Mouse (Mus musculus) hindbrain, embryonic 13.5 days (tissue): ENCODE data around the gene Tmem98. TPM values are rescaled to one million over a fixed set of nuclear protein-coding genes. Genes with fewer than 3 reads are reported as not detected.

Source experiments
- ATAC-seq: fragments of 200-750 bp; cut with Nextera tagmentation; 2 replicates; pipeline ENCODE4 v1.8.0; 2017; ENCODE audit warnings: moderate TSS enrichment; ENCODE audit not compliant: low FRiP score
- H3K27ac ChIP-seq: fragments of 300-500 bp; sonication (generic); 2 replicates; pipeline ENCODE4 v1.5.1; 2015; ENCODE audit warnings: inconsistent platforms, mild to moderate bottlenecking, moderate library complexity
- H3K27me3 ChIP-seq: fragments of 300-500 bp; sonication (generic); 2 replicates; pipeline ENCODE4 v1.6.1; 2015; ENCODE audit warnings: mild to moderate bottlenecking, inconsistent platforms
- H3K36me3 ChIP-seq: fragments of 300-500 bp; sonication (generic); 2 replicates; pipeline ENCODE4 v1.6.1; 2015; ENCODE audit warnings: mild to moderate bottlenecking, inconsistent platforms
- H3K4me1 ChIP-seq: fragments of 300-500 bp; sonication (generic); replicated peaks from 2 replicates; pipeline ENCODE4 v1.6.1; 2015; ENCODE audit warnings: inconsistent platforms
- H3K4me2 ChIP-seq: fragments of 300-500 bp; sonication (generic); 2 replicates; pipeline ENCODE4 v1.6.1; 2015; ENCODE audit warnings: inconsistent platforms, mild to moderate bottlenecking, moderate library complexity
- H3K4me3 ChIP-seq: fragments of 300-500 bp; sonication (generic); 2 replicates; pipeline ENCODE4 v1.5.1; 2015; ENCODE audit warnings: mild to moderate bottlenecking, inconsistent platforms
- H3K9ac ChIP-seq: fragments of 300-500 bp; sonication (generic); 2 replicates; pipeline ENCODE4 v1.6.1; 2015; ENCODE audit warnings: mild to moderate bottlenecking, inconsistent platforms
- H3K9me3 ChIP-seq: fragments of 300-500 bp; sonication (generic); 2 replicates; pipeline ENCODE4 v1.6.1; 2016; ENCODE audit warnings: inconsistent platforms
- WGBS: fragments of 180-500 bp; shearing (Covaris S2); methylation state at CpG from one replicate; pipeline ENCODE4 v1.1.7; 2015; 5-methylcytosine and 5-hydroxymethylcytosine counted together
- polyA plus RNA-seq: library from polyadenylated mRNA; unstranded; fragments of >200 nt; fragmentation: Nextera tagmentation; extraction: Ambion mirVana; gene quantifications from 2 replicates; pipeline ENCODE4 v1.2.1, GENCODE M21; 2015

Gene Tmem98
- polyA plus RNA-seq, result 32.7 and 33.5 TPM in 2 replicates

GRCm38 (mm10) chr11:80809993-80810821 is at the start of gene Tmem98:
Tmem98 (plus strand) TSS chr11:80810175.
- Histone ChIP-seq H3K36me3 (peaks cover 4% of the 10 kb centered on the region; the same call in 1 of the 2 replicates), H3K27ac (0 out of 2 replicates have a peak within 1 kb of the TSS, but pooled peaks have one; percentile 44), H3K27me3 (no peaks in the 10 kb centered on the region), H3K4me1 (peaks cover 17% of the 10 kb centered on the region), H3K9ac (peak within 1 kb of the TSS; percentile 83), H3K4me3 (peak within 1 kb of the TSS; percentile 52), H3K4me2 (peak within 1 kb of the TSS; percentile 88), H3K9me3 (no peaks in the 10 kb centered on the region)
- under 1% methylated on average over 40 of the region's 54 CpGs for WGBS
- ATAC-seq, result peak; percentile 54; the same call in 1 of the 2 replicates

GRCm38 (mm10) chr11:80761285-80761974 is 48.5 kb upstream of the Tmem98 start:
- Histone ChIP-seq H3K9ac (no peak overlapping the region), H3K4me1 (no peaks in the 10 kb centered on the region), H3K36me3 (no peaks in the 10 kb centered on the region), H3K27ac (no peak overlapping the region), H3K4me3 (no peak overlapping the region), H3K4me2 (no peak overlapping the region), H3K27me3 (no peaks in the 10 kb centered on the region), H3K9me3 (no peaks in the 10 kb centered on the region)
- WGBS, result 91% methylated on average over 3 of the region's 3 CpGs
- no peak for ATAC-seq

GRCm38 (mm10) chr11:80762066-80762465 is 47.9 kb upstream of the Tmem98 start:
- Histone ChIP-seq H3K4me1 (no peaks in the 10 kb centered on the region), H3K4me2 (no peak overlapping the region), H3K4me3 (no peak overlapping the region), H3K9ac (no peak overlapping the region), H3K27ac (no peak overlapping the region), H3K27me3 (no peaks in the 10 kb centered on the region), H3K36me3 (no peaks in the 10 kb centered on the region), H3K9me3 (no peaks in the 10 kb centered on the region)
- 80% methylated on average over 4 of the region's 4 CpGs for whole genome bisulfite sequencing
- ATAC-seq, result no peak

- no peak overlapping the region for H3K9ac ChIP-seq
- H3K4me1 ChIP-seq, result no peaks in the 10 kb centered on the region; the same call in none of the 2 replicates
- no peak for ATAC-seq
- no peak overlapping the region for H3K4me3 ChIP-seq
- H3K27ac ChIP-seq, result no peak overlapping the region
- no peaks in the 10 kb centered on the region for H3K9me3 ChIP-seq
- H3K27me3 ChIP-seq, result no peaks in the 10 kb centered on the region
- H3K4me2 ChIP-seq, result no peak overlapping the region
- WGBS, result 93% methylated on average over 4 of the region's 4 CpGs
- no peaks in the 10 kb centered on the region for H3K36me3 ChIP-seq
These were observed 43.9 kb upstream of the Tmem98 start for GRCm38 (mm10) chr11:80766068-80766467.

GRCm38 (mm10) chr11:80766472-80767319 is 43.3 kb upstream of the Tmem98 start:
- Histone ChIP-seq H3K4me1 (no peaks in the 10 kb centered on the region; the same call in none of the 2 replicates), H3K27me3 (no peaks in the 10 kb centered on the region), H3K4me3 (no peak overlapping the region), H3K9ac (no peak overlapping the region), H3K27ac (no peak overlapping the region), H3K9me3 (no peaks in the 10 kb centered on the region), H3K36me3 (no peaks in the 10 kb centered on the region), H3K4me2 (no peak overlapping the region)
- 91% methylated on average over 6 of the region's 6 CpGs for WGBS
- no peak for ATAC-seq

GRCm38 (mm10) chr11:80767320-80767617 is 42.7 kb upstream of the Tmem98 start:
- no peak for ATAC-seq
- Histone ChIP-seq H3K9me3 (no peaks in the 10 kb centered on the region), H3K27ac (no peak overlapping the region), H3K4me1 (no peaks in the 10 kb centered on the region; the same call in none of the 2 replicates), H3K4me3 (no peak overlapping the region), H3K27me3 (no peaks in the 10 kb centered on the region), H3K9ac (no peak overlapping the region), H3K4me2 (no peak overlapping the region), H3K36me3 (no peaks in the 10 kb centered on the region)
- 73% methylated on average over 3 of the region's 3 CpGs for WGBS

- Histone ChIP-seq H3K4me1 (no peaks in the 10 kb centered on the region; the same call in none of the 2 replicates), H3K9ac (no peak overlapping the region), H3K4me3 (no peak overlapping the region), H3K9me3 (no peaks in the 10 kb centered on the region), H3K27me3 (peaks cover 13% of the 10 kb centered on the region), H3K27ac (no peak overlapping the region), H3K36me3 (no peaks in the 10 kb centered on the region), H3K4me2 (no peak overlapping the region)
- WGBS, result 62% methylated on average over 3 of the region's 3 CpGs
- no peak for ATAC-seq
These were observed 38.8 kb upstream of the Tmem98 start for GRCm38 (mm10) chr11:80771186-80771585.

GRCm38 (mm10) chr11:80771596-80772250 is 38.3 kb upstream of the Tmem98 start:
- 72% methylated on average over 5 of the region's 5 CpGs for WGBS
- H3K36me3 ChIP-seq, result no peaks in the 10 kb centered on the region
- no peak overlapping the region for H3K27ac ChIP-seq
- peaks cover 13% of the 10 kb centered on the region for H3K27me3 ChIP-seq
- no peaks in the 10 kb centered on the region; the same call in none of the 2 replicates for H3K4me1 ChIP-seq
- H3K9me3 ChIP-seq, result no peaks in the 10 kb centered on the region
- H3K4me2 ChIP-seq, result no peak overlapping the region
- H3K9ac ChIP-seq, result no peak overlapping the region
- ATAC-seq, result no peak
- H3K4me3 ChIP-seq, result no peak overlapping the region

- Histone ChIP-seq H3K9ac (no peak overlapping the region), H3K9me3 (no peaks in the 10 kb centered on the region), H3K27me3 (peaks cover 13% of the 10 kb centered on the region), H3K36me3 (no peaks in the 10 kb centered on the region), H3K4me3 (no peak overlapping the region), H3K4me1 (no peaks in the 10 kb centered on the region; the same call in none of the 2 replicates), H3K27ac (no peak overlapping the region), H3K4me2 (no peak overlapping the region)
- ATAC-seq, result no peak
- 82% methylated on average over 6 of the region's 6 CpGs for WGBS
These were observed 37.3 kb upstream of the Tmem98 start for GRCm38 (mm10) chr11:80772595-80773210.

- ATAC-seq, result no peak
- no peaks in the 10 kb centered on the region for H3K36me3 ChIP-seq
- peaks cover 9% of the 10 kb centered on the region for H3K4me1 ChIP-seq
- no peaks in the 10 kb centered on the region for H3K9me3 ChIP-seq
- H3K27ac ChIP-seq, result no peak overlapping the region
- WGBS, result 89% methylated on average over 3 of the region's 3 CpGs
- H3K27me3 ChIP-seq, result peaks cover 27% of the 10 kb centered on the region
- H3K4me2 ChIP-seq, result no peak overlapping the region
- H3K9ac ChIP-seq, result no peak overlapping the region
- no peak overlapping the region for H3K4me3 ChIP-seq
These were observed 34.4 kb upstream of the Tmem98 start for GRCm38 (mm10) chr11:80775535-80775934.

- H3K4me3 ChIP-seq, result no peak overlapping the region
- H3K4me1 ChIP-seq, result peaks cover 9% of the 10 kb centered on the region
- H3K27ac ChIP-seq, result no peak overlapping the region
- no peak overlapping the region for H3K9ac ChIP-seq
- no peak for ATAC-seq
- 86% methylated on average over 2 of the region's 2 CpGs for WGBS
- H3K9me3 ChIP-seq, result no peaks in the 10 kb centered on the region
- H3K27me3 ChIP-seq, result peaks cover 32% of the 10 kb centered on the region
- no peak overlapping the region for H3K4me2 ChIP-seq
- H3K36me3 ChIP-seq, result no peaks in the 10 kb centered on the region
These were observed 32.3 kb upstream of the Tmem98 start for GRCm38 (mm10) chr11:80777708-80778107.
